Mouse (Mus musculus): ENCODE measurements around the gene Cldnd2. TPM values are rescaled to one million over a fixed set of nuclear protein-coding genes. Genes with fewer than 3 reads are reported as not detected.
A peak's percentile ranks its signal among the peaks of the same experiment; 100 is the strongest.

Cldnd2 gene
- polyA plus RNA-seq, 1 experiment from 2014 or later = not detected

DNA sequence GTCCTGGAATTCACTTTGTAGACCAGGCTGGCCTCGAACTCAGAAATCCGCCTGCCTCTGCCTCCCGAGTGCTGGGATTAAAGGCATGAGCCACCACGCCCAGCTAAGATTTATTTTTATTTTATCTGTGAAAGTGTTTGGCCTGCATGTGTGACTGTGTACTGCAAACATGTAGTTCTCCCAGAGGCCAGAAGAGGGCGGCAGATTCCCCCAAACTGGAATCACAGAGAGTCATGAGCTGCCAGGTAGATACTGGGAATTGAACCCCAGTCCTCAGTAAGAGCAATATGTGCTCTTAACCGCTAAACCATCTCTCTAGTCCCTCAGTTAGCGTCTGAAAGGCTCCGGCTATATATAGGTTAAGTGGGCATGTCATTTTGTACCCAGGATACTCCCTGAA is 29.8 kb downstream of the Cldnd2 start:
- Histone ChIP-seq H3K4me2 (no peak overlapping the region), H3K9me3 (replicated peaks) (no peaks in the 10 kb centered on the region), H3K27me3 (peaks cover 11% of the 10 kb centered on the region), H3K4me1 (replicated peaks) (peaks cover 8% of the 10 kb centered on the region), H3K36me3 (no peaks in the 10 kb centered on the region), H3K9ac (no peak overlapping the region), H3K4me3 (no peak overlapping the region), H3K27ac (no peak overlapping the region)
- WGBS = 42% methylated on average over 8 of the region's 8 CpGs
- no peak for ATAC-seq (replicated peaks; ENCODE audit: insufficient number of reproducible peaks, insufficient read depth, low FRiP score, low read depth)

DNA sequence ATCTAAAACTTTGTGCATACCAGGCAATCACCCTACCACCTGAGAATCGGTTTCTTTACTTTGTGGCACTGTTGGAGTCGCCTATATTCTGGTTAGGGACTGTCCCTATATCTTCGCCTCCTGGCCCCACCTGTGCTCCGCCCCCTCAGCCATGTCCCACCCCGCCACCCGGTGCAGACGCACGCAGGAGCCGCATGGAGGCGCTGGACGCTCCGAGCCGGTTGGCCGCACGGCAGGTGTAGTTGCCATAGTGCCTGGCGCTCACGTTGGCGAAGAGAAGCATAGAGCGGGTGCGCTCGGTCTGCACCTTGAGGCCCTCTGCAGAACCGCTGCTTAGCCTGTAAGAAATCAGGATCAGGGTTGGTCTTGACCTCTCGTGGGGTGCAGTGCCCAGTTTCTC is 35.1 kb downstream of the Cldnd2 start:
- H3K4me1 ChIP-seq (replicated peaks) = peaks cover 9% of the 10 kb centered on the region
- ATAC-seq (replicated peaks; ENCODE audit: insufficient number of reproducible peaks, insufficient read depth, low FRiP score, low read depth) = no peak
- no peaks in the 10 kb centered on the region for H3K36me3 ChIP-seq
- H3K27ac ChIP-seq = no peak overlapping the region
- H3K4me3 ChIP-seq = no peak overlapping the region
- H3K9ac ChIP-seq = no peak overlapping the region
- no peak overlapping the region for H3K4me2 ChIP-seq
- no peaks in the 10 kb centered on the region for H3K9me3 ChIP-seq (replicated peaks)
- WGBS = 11% methylated on average over 23 of the region's 23 CpGs
- peaks cover 48% of the 10 kb centered on the region for H3K27me3 ChIP-seq

DNA sequence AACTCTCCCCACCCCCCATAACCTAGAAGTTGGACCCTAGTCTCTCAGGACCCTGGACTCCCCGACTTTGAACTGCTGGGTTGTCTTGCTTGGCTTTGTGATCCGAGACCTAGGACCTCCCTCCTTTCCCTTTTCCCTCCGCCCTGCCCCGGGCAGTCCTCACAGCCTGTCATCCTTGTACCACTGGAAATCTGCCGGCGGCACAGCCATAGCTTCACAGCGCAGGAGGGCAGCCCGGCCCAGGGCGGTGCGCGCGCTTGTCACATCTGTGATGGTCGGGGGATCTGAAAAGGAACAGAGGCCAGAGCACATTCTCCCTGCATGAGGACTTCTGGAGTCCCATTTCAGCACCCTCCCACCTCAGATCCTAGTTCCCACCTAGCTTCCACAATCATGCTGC is 35.8 kb downstream of the Cldnd2 start:
- Histone ChIP-seq H3K4me1 (replicated peaks) (peaks cover 9% of the 10 kb centered on the region), H3K4me2 (peak overlapping the region; percentile 27; the same call in 1 of the 2 replicates), H3K27me3 (peaks cover 48% of the 10 kb centered on the region), H3K9ac (no peak overlapping the region), H3K4me3 (no peak overlapping the region), H3K27ac (no peak overlapping the region), H3K36me3 (no peaks in the 10 kb centered on the region), H3K9me3 (replicated peaks) (no peaks in the 10 kb centered on the region)
- WGBS = 1% methylated on average over 13 of the region's 13 CpGs
- ATAC-seq (replicated peaks; ENCODE audit: insufficient number of reproducible peaks, insufficient read depth, low FRiP score, low read depth) = no peak

DNA sequence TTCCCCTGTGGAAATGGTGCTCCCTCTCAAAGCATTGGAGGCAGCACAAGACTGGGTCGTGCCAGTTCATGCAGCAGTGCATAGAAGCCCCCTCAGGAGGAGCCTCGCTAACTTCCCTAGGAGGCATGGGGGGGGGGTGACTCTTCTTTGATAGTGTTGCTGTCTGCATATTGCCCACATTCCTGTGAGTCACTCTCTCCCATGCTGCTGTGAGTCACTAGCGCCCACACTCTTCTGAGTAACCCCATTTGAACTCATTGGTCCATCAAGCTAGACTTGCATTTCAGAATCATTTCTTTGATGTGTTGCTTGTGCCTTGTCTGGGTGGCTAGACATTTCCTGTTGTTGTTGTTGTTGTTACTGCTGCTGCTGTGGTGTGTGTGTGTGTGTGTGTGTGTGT is 40.6 kb downstream of the Cldnd2 start:
- 67% methylated on average over 3 of the region's 3 CpGs for WGBS
- Histone ChIP-seq H3K4me2 (no peak overlapping the region), H3K9me3 (replicated peaks) (no peaks in the 10 kb centered on the region), H3K27ac (no peak overlapping the region), H3K4me1 (replicated peaks) (peaks cover 11% of the 10 kb centered on the region), H3K36me3 (no peaks in the 10 kb centered on the region), H3K9ac (no peak overlapping the region), H3K4me3 (no peak overlapping the region), H3K27me3 (peaks cover 29% of the 10 kb centered on the region)
- no peak for ATAC-seq (replicated peaks; ENCODE audit: insufficient number of reproducible peaks, insufficient read depth, low FRiP score, low read depth)

DNA sequence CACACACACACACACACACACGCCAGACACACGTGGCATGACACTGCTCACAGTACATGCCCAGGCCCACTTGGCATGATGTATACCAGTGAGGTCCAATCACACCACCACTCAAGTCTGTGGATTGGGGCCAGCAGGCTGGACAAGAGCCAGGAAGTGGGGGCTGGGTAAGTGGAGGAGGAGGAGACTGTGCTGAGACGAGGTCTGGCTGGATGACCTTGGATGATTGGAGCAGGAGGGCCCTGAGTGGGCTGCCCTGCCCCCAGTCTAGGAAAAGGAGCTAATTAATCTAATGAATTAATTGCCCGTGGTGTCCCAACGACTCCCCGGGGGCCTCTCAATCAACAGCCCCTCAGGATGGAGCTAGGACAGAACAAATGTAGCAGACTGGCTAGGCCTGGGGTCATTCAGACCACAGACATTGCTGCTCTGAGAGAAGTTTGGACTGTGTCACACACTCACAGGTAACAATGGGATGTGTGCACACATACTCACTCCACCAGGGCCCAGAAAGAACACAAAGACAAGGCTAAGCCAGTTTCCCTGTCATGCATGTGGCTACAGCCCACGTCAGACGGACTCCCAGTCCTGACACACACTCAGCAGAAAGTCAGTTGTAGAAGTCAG is 41.6 kb downstream of the Cldnd2 start:
- Histone ChIP-seq H3K27me3 (peaks cover 19% of the 10 kb centered on the region), H3K9ac (no peak overlapping the region), H3K4me3 (no peak overlapping the region), H3K9me3 (replicated peaks) (no peaks in the 10 kb centered on the region), H3K4me2 (no peak overlapping the region), H3K36me3 (no peaks in the 10 kb centered on the region), H3K27ac (no peak overlapping the region), H3K4me1 (replicated peaks) (peaks cover 7% of the 10 kb centered on the region)
- WGBS = 53% methylated on average over 8 of the region's 8 CpGs
- peak; percentile 42 for ATAC-seq (replicated peaks; ENCODE audit: insufficient number of reproducible peaks, insufficient read depth, low FRiP score, low read depth)

- 4% methylated on average over 10 of the region's 10 CpGs for WGBS
- Histone ChIP-seq H3K36me3 (no peaks in the 10 kb centered on the region), H3K9ac (no peak overlapping the region), H3K9me3 (replicated peaks) (no peaks in the 10 kb centered on the region), H3K4me1 (replicated peaks) (peaks cover 7% of the 10 kb centered on the region), H3K4me2 (no peak overlapping the region), H3K4me3 (no peak overlapping the region), H3K27ac (no peak overlapping the region), H3K27me3 (peaks cover 11% of the 10 kb centered on the region)
- no peak for ATAC-seq (replicated peaks; ENCODE audit: insufficient number of reproducible peaks, insufficient read depth, low FRiP score, low read depth)
Measured at GRCm38 (mm10) chr7:43483236-43483635, 42.7 kb downstream of the Cldnd2 start.

GRCm38 (mm10) chr7:43488646-43489045 is 48.1 kb downstream of the Cldnd2 start:
- no peak for ATAC-seq (replicated peaks; ENCODE audit: insufficient number of reproducible peaks, insufficient read depth, low FRiP score, low read depth)
- peaks cover 40% of the 10 kb centered on the region for H3K27me3 ChIP-seq
- no peaks in the 10 kb centered on the region for H3K36me3 ChIP-seq

DNA sequence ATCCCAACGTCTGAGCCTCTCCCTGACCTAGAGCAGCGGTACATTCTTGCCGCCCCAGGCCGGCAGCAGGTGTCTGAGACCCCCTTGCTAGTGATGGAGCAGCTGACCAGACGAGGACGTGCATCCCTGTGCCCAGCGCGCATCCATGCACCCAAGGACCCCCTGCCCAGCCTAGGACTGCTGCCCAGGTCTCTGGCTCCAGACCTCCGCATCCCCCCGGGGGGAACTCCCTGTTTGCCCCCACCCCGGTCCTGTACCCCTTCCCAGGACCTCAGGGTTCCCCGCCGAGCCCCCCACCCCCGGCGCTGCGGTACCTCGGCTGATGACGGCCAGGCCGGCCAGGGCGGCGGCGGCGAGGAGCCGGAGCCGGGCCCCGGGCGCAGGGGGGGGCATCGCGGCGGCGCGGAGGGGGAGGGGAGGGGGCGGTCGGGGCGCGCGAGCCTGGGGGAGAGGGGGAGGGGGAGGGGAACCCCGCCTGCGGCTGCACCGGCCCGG is 49.1 kb downstream of the Cldnd2 start, which contains the start of gene Iglon5:
TSS of gene Iglon5 (minus strand) at position 445 of the 495 bp plus-strand sequence.
- H3K27me3 ChIP-seq = peaks cover 45% of the 10 kb centered on the region
- peaks cover 3% of the 10 kb centered on the region for H3K4me1 ChIP-seq (replicated peaks)
- H3K27ac ChIP-seq = no peak within 1 kb of the TSS
- no peaks in the 10 kb centered on the region for H3K36me3 ChIP-seq
- WGBS = 3% methylated on average over 25 of the region's 41 CpGs
- H3K4me2 ChIP-seq = peak within 1 kb of the TSS; percentile 62
- peak; percentile 36; the same call in 1 of the 2 replicates for ATAC-seq (replicated peaks; ENCODE audit: insufficient number of reproducible peaks, insufficient read depth, low FRiP score, low read depth)
- peak within 1 kb of the TSS; percentile 42 for H3K4me3 ChIP-seq
- peak within 1 kb of the TSS; percentile 38; the same call in 1 of the 2 replicates for H3K9ac ChIP-seq
- no peaks in the 10 kb centered on the region for H3K9me3 ChIP-seq (replicated peaks)

More at GRCm38 (mm10) chr7:43488646-43489045, 48.1 kb downstream of the Cldnd2 start:
- no peak overlapping the region for H3K4me2 ChIP-seq
- no peaks in the 10 kb centered on the region for H3K9me3 ChIP-seq (replicated peaks)
- H3K9ac ChIP-seq = no peak overlapping the region
- no peak overlapping the region for H3K27ac ChIP-seq
- H3K4me3 ChIP-seq = no peak overlapping the region
- peaks cover 3% of the 10 kb centered on the region for H3K4me1 ChIP-seq (replicated peaks)
- WGBS = 41% methylated on average over 5 of the region's 5 CpGs

DNA sequence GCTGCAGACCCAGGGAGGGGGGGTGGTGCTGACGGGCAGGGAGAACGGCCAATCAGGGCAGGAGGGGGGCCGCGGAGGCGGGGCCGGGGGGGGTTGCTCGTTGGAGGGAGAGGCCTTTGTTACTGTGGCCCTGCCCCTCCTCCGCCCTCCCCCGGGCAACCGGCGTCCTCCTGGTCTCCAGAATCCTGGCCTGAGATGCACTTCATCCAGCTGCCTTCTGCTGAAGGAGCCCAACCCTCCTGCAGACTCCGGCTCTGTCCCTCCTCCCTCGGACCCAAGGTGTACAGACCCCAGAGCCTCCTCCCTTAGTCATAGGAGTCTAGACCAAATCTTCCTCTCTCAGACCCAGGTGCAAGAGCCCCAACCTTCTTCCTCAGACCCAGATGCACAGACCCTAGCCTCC is 49.6 kb downstream of the Cldnd2 start:
- Histone ChIP-seq H3K27me3 (peaks cover 50% of the 10 kb centered on the region), H3K9ac (no peak overlapping the region; the same call in 1 of the 2 replicates), H3K36me3 (no peaks in the 10 kb centered on the region), H3K4me2 (peak overlapping the region; percentile 62), H3K4me1 (replicated peaks) (peaks cover 3% of the 10 kb centered on the region), H3K4me3 (peak overlapping the region; percentile 42), H3K9me3 (replicated peaks) (no peaks in the 10 kb centered on the region), H3K27ac (no peak overlapping the region)
- ATAC-seq (replicated peaks; ENCODE audit: insufficient number of reproducible peaks, insufficient read depth, low FRiP score, low read depth) = no peak; the same call in 1 of the 2 replicates
- WGBS = 4% methylated on average over 10 of the region's 13 CpGs

- Histone ChIP-seq H3K4me1 (replicated peaks) (peaks cover 3% of the 10 kb centered on the region), H3K27ac (no peak overlapping the region), H3K4me3 (no peak overlapping the region), H3K27me3 (peaks cover 56% of the 10 kb centered on the region), H3K9ac (no peak overlapping the region), H3K36me3 (no peaks in the 10 kb centered on the region), H3K9me3 (replicated peaks) (no peaks in the 10 kb centered on the region), H3K4me2 (no peak overlapping the region)
- ATAC-seq (replicated peaks; ENCODE audit: insufficient number of reproducible peaks, insufficient read depth, low FRiP score, low read depth) = no peak
- WGBS = 56% methylated on average over 9 of the region's 9 CpGs
Measured at GRCm38 (mm10) chr7:43490861-43491260, 50.3 kb downstream of the Cldnd2 start.
